Mouse (Mus musculus) limb, embryonic 15.5 days (tissue): ENCODE measurements around the gene Amdhd2. TPM values are rescaled to one million over a fixed set of nuclear protein-coding genes. Genes with fewer than 3 reads are reported as not detected.

ENCODE experiments used
- ATAC-seq: fragments of 200-750 bp; cut with Nextera tagmentation; 2 replicates; pipeline ENCODE4 v1.8.0; 2017; ENCODE audit warnings: low read depth, moderate TSS enrichment; ENCODE audit not compliant: insufficient number of reproducible peaks, low FRiP score, low TSS enrichment
- H3K27ac ChIP-seq: fragments of 300-500 bp; sonication (generic); 2 replicates; pipeline ENCODE4 v1.5.1; 2015; ENCODE audit warnings: moderate library complexity, mild to moderate bottlenecking, inconsistent platforms
- H3K27me3 ChIP-seq: fragments of 300-500 bp; sonication (generic); 2 replicates; pipeline ENCODE4 v1.6.1; 2015; ENCODE audit warnings: inconsistent platforms
- H3K36me3 ChIP-seq: fragments of 300-500 bp; sonication (generic); 2 replicates; pipeline ENCODE4 v1.6.1; 2015; ENCODE audit warnings: inconsistent platforms
- H3K4me1 ChIP-seq: fragments of 300-500 bp; sonication (generic); 2 replicates; pipeline ENCODE4 v1.6.1; 2015; ENCODE audit warnings: inconsistent platforms
- H3K4me2 ChIP-seq: fragments of 300-500 bp; sonication (generic); 2 replicates; pipeline ENCODE4 v1.6.1; 2015; ENCODE audit warnings: mild to moderate bottlenecking, inconsistent platforms
- H3K4me3 ChIP-seq: fragments of 300-500 bp; sonication (generic); 2 replicates; pipeline ENCODE4 v1.5.1; 2015; ENCODE audit warnings: mild to moderate bottlenecking, inconsistent platforms
- H3K9ac ChIP-seq: fragments of 300-500 bp; sonication (generic); 2 replicates; pipeline ENCODE4 v1.6.1; 2015; ENCODE audit warnings: inconsistent platforms
- H3K9me3 ChIP-seq: fragments of 300-500 bp; sonication (generic); 2 replicates; pipeline ENCODE4 v1.6.1; 2016; ENCODE audit warnings: inconsistent platforms
- WGBS: fragments of 180-500 bp; shearing (Covaris S2); methylation state at CpG from one replicate; pipeline ENCODE4 v1.1.7; 2015; 5-methylcytosine and 5-hydroxymethylcytosine counted together
- polyA plus RNA-seq: library from polyadenylated mRNA; unstranded; fragments of >200 nt; fragmentation: Nextera tagmentation; extraction: Ambion mirVana; gene quantifications from 2 replicates; pipeline ENCODE4 v1.2.1, GENCODE M21; 2015

The Amdhd2 gene
- polyA plus RNA-seq, 1 experiment from 2014 or later, result 30.0 TPM

- ATAC-seq, result no peak
- no peak overlapping the region for H3K9ac ChIP-seq
- no peaks in the 10 kb centered on the region for H3K27me3 ChIP-seq
- no peaks in the 10 kb centered on the region for H3K36me3 ChIP-seq
- no peak overlapping the region for H3K4me3 ChIP-seq
- no peak overlapping the region for H3K27ac ChIP-seq
- no peaks in the 10 kb centered on the region for H3K9me3 ChIP-seq
- H3K4me2 ChIP-seq, result no peak overlapping the region
- no peaks in the 10 kb centered on the region for H3K4me1 ChIP-seq
- 67% methylated on average over 2 of the region's 2 CpGs for WGBS
These were observed 31.8 kb upstream of the Amdhd2 start for GRCm38 (mm10) chr17:24195349-24195748.

- whole genome bisulfite sequencing, result 74% methylated on average over 5 of the region's 5 CpGs
- no peaks in the 10 kb centered on the region for H3K27me3 ChIP-seq
- no peak for ATAC-seq
- H3K27ac ChIP-seq, result no peak overlapping the region
- no peak overlapping the region for H3K4me2 ChIP-seq
- no peak overlapping the region for H3K9ac ChIP-seq
- no peak overlapping the region for H3K4me3 ChIP-seq
- H3K4me1 ChIP-seq, result no peaks in the 10 kb centered on the region
- H3K36me3 ChIP-seq, result no peaks in the 10 kb centered on the region
- no peaks in the 10 kb centered on the region for H3K9me3 ChIP-seq
These were observed 30.2 kb upstream of the Amdhd2 start for GRCm38 (mm10) chr17:24193769-24194168.

GRCm38 (mm10) chr17:24193268-24193667 is 29.7 kb upstream of the Amdhd2 start:
- Histone ChIP-seq H3K4me2 (no peak overlapping the region), H3K9me3 (no peaks in the 10 kb centered on the region), H3K4me3 (no peak overlapping the region), H3K27ac (no peak overlapping the region), H3K36me3 (no peaks in the 10 kb centered on the region), H3K4me1 (no peaks in the 10 kb centered on the region), H3K27me3 (no peaks in the 10 kb centered on the region), H3K9ac (no peak overlapping the region)
- 76% methylated on average over 8 of the region's 8 CpGs for WGBS
- ATAC-seq, result no peak

- Histone ChIP-seq H3K4me2 (no peak overlapping the region), H3K27me3 (no peaks in the 10 kb centered on the region), H3K9ac (no peak overlapping the region), H3K9me3 (no peaks in the 10 kb centered on the region), H3K27ac (no peak overlapping the region), H3K36me3 (no peaks in the 10 kb centered on the region; the same call in 1 of the 2 replicates), H3K4me3 (no peak overlapping the region), H3K4me1 (no peaks in the 10 kb centered on the region)
- no peak for ATAC-seq
- 64% methylated on average over 8 of the region's 8 CpGs for WGBS
These were observed 29.3 kb upstream of the Amdhd2 start for GRCm38 (mm10) chr17:24192848-24193247.

GRCm38 (mm10) chr17:24191481-24191880 is 27.9 kb upstream of the Amdhd2 start:
- Histone ChIP-seq H3K27ac (no peak overlapping the region), H3K4me3 (no peak overlapping the region), H3K4me1 (no peaks in the 10 kb centered on the region), H3K27me3 (no peaks in the 10 kb centered on the region), H3K4me2 (no peak overlapping the region), H3K36me3 (no peaks in the 10 kb centered on the region; the same call in 1 of the 2 replicates), H3K9ac (no peak overlapping the region), H3K9me3 (no peaks in the 10 kb centered on the region)
- WGBS, result 68% methylated on average over 4 of the region's 4 CpGs
- ATAC-seq, result no peak

GRCm38 (mm10) chr17:24190934-24191333 is 27.4 kb upstream of the Amdhd2 start:
- H3K4me2 ChIP-seq, result no peak overlapping the region
- no peaks in the 10 kb centered on the region for H3K4me1 ChIP-seq
- no peak overlapping the region for H3K27ac ChIP-seq
- no peak overlapping the region for H3K4me3 ChIP-seq
- WGBS, result 93% methylated on average over 2 of the region's 2 CpGs
- no peaks in the 10 kb centered on the region for H3K27me3 ChIP-seq
- no peak for ATAC-seq
- H3K36me3 ChIP-seq, result no peaks in the 10 kb centered on the region; the same call in none of the 2 replicates
- H3K9me3 ChIP-seq, result no peaks in the 10 kb centered on the region
- H3K9ac ChIP-seq, result no peak overlapping the region

GRCm38 (mm10) chr17:24174259-24174658 is 10.7 kb upstream of the Amdhd2 start:
- WGBS, result 69% methylated on average over 3 of the region's 3 CpGs

GRCm38 (mm10) chr17:24173423-24173822 is 9.9 kb upstream of the Amdhd2 start:
- H3K9ac ChIP-seq, result no peak overlapping the region
- 4% methylated on average over 3 of the region's 3 CpGs for WGBS
- no peak overlapping the region for H3K4me3 ChIP-seq

More at GRCm38 (mm10) chr17:24174259-24174658, 10.7 kb upstream of the Amdhd2 start:
- peaks cover 4% of the 10 kb centered on the region; the same call in 1 of the 2 replicates for H3K36me3 ChIP-seq
- no peak overlapping the region for H3K4me3 ChIP-seq
- H3K4me1 ChIP-seq, result peaks cover 8% of the 10 kb centered on the region; the same call in 1 of the 2 replicates
- no peak overlapping the region for H3K9ac ChIP-seq
- no peaks in the 10 kb centered on the region for H3K27me3 ChIP-seq
- no peaks in the 10 kb centered on the region for H3K9me3 ChIP-seq
- ATAC-seq, result no peak
- H3K27ac ChIP-seq, result no peak overlapping the region
- H3K4me2 ChIP-seq, result no peak overlapping the region

GRCm38 (mm10) chr17:24171738-24172137 is 8.2 kb upstream of the Amdhd2 start:
- Histone ChIP-seq H3K27ac (no peak overlapping the region), H3K4me2 (no peak overlapping the region), H3K9ac (no peak overlapping the region), H3K9me3 (no peaks in the 10 kb centered on the region), H3K36me3 (peaks cover 11% of the 10 kb centered on the region), H3K4me3 (no peak overlapping the region), H3K27me3 (no peaks in the 10 kb centered on the region), H3K4me1 (peaks cover 20% of the 10 kb centered on the region)
- WGBS, result 80% methylated on average over 4 of the region's 4 CpGs
- ATAC-seq, result no peak

More at GRCm38 (mm10) chr17:24173423-24173822, 9.9 kb upstream of the Amdhd2 start:
- no peak overlapping the region for H3K4me2 ChIP-seq
- ATAC-seq, result no peak
- H3K4me1 ChIP-seq, result peaks cover 10% of the 10 kb centered on the region; the same call in 1 of the 2 replicates
- no peaks in the 10 kb centered on the region for H3K27me3 ChIP-seq
- no peaks in the 10 kb centered on the region for H3K9me3 ChIP-seq
- no peak overlapping the region for H3K27ac ChIP-seq
- H3K36me3 ChIP-seq, result no peaks in the 10 kb centered on the region

- no peak overlapping the region for H3K27ac ChIP-seq
- no peaks in the 10 kb centered on the region for H3K27me3 ChIP-seq
- H3K4me2 ChIP-seq, result no peak overlapping the region
- peaks cover 15% of the 10 kb centered on the region for H3K36me3 ChIP-seq
- H3K4me3 ChIP-seq, result no peak overlapping the region
- peaks cover 20% of the 10 kb centered on the region for H3K4me1 ChIP-seq
- 80% methylated on average over 5 of the region's 5 CpGs for WGBS
- no peak overlapping the region for H3K9ac ChIP-seq
- H3K9me3 ChIP-seq, result no peaks in the 10 kb centered on the region
- no peak for ATAC-seq
These were observed 7.2 kb upstream of the Amdhd2 start for GRCm38 (mm10) chr17:24170729-24171128.

GRCm38 (mm10) chr17:24170125-24170524 is 6.6 kb upstream of the Amdhd2 start:
- ATAC-seq, result no peak
- WGBS, result 60% methylated on average over 3 of the region's 3 CpGs

GRCm38 (mm10) chr17:24169317-24170065 is 5.9 kb upstream of the Amdhd2 start, which contains the start of gene Atp6v0c:
TSS of gene Atp6v0c (minus strand) at chr17:24169702.
- Histone ChIP-seq H3K4me1 (peaks cover 31% of the 10 kb centered on the region), H3K4me3 (peak within 1 kb of the TSS; percentile 83), H3K4me2 (peak within 1 kb of the TSS; percentile 85), H3K27me3 (no peaks in the 10 kb centered on the region), H3K27ac (peak within 1 kb of the TSS; percentile 99), H3K9ac (peak within 1 kb of the TSS; percentile 90), H3K9me3 (no peaks in the 10 kb centered on the region), H3K36me3 (peaks cover 26% of the 10 kb centered on the region)
- under 1% methylated on average over 58 of the region's 58 CpGs for WGBS
- ATAC-seq, result peak; percentile 89

More at GRCm38 (mm10) chr17:24170125-24170524, 6.6 kb upstream of the Amdhd2 start:
- Histone ChIP-seq H3K4me1 (peaks cover 26% of the 10 kb centered on the region), H3K4me3 (peak overlapping the region; percentile 83), H3K9me3 (no peaks in the 10 kb centered on the region), H3K9ac (peak overlapping the region; percentile 90), H3K27ac (peak overlapping the region; percentile 99), H3K36me3 (peaks cover 20% of the 10 kb centered on the region), H3K27me3 (no peaks in the 10 kb centered on the region), H3K4me2 (peak overlapping the region; percentile 85)
